Mouse (Mus musculus) heart, adult 2 months (tissue): ENCODE measurements at regions not wholly inside any gene's neighbourhood (a gene's known extent, or its start where the extent isn't known, plus 50 kb on each side); places are given as distances from the start of the nearest gene placed in this dataset.

ENCODE experiments used
- CTCF ChIP-seq: fragments of 200-600 bp; IDR thresholded peaks from 2 replicates; pipeline ENCODE4 v1.8.1; 2022; ENCODE audit warnings: antibody characterized with exemption, mild to moderate bottlenecking, moderate library complexity
- POLR2A ChIP-seq: fragments of 200-500 bp; IDR thresholded peaks from 2 replicates; pipeline ENCODE4 v1.6.1; 2011; ENCODE audit warnings: mild to moderate bottlenecking, low read depth, low read length, control low read depth; ENCODE audit not compliant: insufficient read depth

DNA sequence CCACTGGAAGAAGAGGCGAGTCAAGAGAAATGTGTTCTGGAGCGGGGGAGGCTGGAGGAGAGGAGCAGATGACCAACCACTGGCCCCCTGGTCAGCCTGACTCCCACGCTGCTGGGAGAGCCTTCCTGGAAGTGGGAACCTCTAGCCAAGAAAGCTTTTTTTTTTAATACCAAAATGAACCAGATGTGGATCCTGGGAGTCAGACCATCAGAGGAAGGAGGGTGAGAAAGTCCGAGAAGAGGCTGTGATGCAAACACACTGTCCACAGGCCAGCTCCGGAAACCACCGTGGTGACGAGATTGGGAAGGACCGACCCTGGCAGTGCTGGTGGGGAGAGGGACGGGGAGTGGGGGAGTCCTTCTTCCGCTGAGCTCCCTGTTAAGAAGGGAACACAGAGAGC, 173.1 kb downstream of the Cdc5l start:
- TF ChIP-seq CTCF: no peak
- TF ChIP-seq POLR2A: no peak
